Mouse (Mus musculus) lung, postnatal 25 days (tissue): ENCODE data around the gene Arpp21.

Experiments
- DNase-seq: peaks from one replicate; pipeline ENCODE4 v3.0.0; 2022; ENCODE audit warnings: low spot score

Arpp21 gene

DNA sequence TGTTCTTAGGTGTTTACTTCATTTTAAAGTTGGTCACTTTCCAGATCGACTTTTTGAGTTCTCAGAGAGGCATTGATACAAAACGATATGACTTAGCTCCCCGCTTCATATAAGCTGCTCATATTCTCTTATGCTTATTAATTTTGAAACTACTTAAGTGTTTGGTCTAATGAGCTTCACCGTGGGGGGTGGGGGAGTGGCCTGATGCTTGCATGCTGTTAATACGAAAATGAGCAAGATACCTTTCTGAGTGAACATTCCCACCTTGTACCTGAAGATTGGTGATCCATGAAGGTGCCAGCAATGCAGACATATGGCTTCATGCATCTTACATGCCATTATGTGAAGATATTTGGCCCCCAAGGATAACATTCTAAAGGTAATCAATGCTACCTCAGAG is 4.4 kb downstream of the Arpp21 start:
- DNase-seq, result no peak

DNA sequence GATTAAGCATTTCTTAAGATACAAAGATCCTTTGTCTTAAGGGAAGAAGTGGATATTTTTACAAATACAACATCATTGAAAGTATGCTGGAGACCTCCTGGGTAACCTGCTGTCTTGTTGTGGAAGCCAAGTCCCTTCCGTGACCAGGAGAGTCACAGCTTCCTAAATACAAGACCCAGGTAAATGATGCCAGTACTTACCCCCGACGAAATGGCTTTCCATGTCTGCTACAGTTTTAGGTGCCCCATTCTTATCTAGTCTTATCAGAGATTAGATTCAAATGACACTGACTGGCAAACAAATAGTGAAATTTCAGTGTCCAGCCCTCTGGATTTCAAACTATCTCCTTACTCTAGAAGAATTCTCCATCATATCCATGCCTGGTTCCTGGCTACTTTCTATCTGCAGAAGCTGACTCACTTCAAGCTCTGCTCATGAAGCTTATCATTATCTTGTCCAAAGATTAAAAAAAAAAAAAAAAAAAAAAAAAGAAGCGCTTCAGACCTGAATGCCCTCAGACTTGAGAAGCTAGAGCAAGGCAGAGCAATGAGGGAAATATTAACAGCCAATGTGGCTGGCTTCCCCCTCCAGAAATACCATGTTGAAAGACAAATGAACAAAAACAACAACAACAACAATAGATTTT is 4.9 kb downstream of the Arpp21 start:
- no peak for DNase-seq

DNA sequence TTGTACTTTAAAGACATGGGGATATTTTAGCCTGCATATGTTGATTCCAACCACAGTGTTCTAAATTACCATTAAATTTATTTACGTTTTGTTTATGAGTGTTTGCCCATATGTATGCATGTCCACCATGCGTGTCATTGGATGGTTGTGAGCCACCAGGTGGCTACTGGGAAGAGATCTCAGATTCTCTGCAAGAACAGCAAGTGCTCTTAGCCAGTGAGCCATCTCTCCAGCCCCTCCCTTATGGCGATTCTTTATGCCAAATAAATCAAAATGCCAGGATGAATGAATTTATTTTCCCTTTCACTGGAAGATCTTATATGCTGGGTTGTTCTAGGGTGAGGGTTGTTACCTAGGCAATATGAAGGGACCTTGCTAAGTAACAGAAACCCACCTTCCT is 7.3 kb downstream of the Arpp21 start:
- DNase-seq, result no peak

DNA sequence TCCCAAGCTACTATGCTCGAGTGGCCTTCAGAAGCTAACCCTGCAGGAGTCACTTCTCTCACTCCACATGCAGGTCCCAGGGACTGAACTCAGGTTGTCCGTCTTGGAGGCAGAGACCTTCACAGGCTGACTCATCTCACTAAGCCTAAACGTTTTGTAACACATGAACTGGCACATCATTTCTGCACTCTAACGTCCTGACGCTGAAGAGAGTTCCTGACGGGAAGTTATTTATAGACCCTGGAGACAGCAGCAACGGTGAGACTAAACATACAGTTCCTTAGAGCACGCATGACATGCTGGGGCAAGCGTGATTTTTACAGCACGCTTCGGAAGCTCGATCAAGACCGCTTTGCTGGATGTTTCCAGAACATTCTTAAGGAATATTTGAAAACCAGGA is 8.6 kb downstream of the Arpp21 start:
- no peak for DNase-seq

DNA sequence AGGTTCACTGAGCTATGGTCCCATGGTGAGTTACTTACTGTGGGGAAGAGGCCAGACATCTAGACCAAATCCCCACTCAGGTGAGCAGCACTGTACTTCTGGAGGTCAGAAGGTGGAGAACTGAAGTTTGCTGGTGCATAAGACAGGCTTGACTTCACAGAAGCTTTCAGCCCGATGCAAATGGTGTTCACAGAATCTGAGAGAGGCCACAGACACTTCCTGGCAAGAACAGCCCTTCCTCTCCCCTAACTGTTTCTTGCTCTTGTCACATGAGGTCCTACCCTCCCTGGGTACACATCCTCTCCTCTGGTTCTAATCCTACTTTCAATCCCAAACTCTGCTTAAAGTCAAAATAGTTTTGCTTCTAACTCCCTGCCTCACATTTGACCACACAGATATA is 9.2 kb downstream of the Arpp21 start:
- no peak for DNase-seq

DNA sequence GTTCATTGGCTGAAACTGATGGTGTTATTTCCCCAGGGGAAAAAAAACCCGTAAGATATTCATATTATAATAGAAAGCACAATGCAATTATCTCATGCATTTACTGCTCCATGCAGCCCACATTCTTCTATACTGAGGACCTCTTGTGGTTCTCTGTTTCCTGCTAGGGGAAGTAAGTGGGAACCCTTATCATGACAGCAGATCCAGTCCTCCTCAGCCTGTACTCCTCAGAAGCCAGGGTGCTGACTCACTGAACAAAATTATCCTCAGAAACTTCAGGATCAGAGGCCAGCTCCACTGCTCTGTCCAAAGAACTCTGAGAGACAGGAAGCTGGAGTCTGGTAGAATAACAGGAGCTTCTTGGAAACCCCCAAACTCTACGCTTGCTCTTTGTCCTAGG is 10.7 kb downstream of the Arpp21 start:
- DNase-seq, result no peak

DNA sequence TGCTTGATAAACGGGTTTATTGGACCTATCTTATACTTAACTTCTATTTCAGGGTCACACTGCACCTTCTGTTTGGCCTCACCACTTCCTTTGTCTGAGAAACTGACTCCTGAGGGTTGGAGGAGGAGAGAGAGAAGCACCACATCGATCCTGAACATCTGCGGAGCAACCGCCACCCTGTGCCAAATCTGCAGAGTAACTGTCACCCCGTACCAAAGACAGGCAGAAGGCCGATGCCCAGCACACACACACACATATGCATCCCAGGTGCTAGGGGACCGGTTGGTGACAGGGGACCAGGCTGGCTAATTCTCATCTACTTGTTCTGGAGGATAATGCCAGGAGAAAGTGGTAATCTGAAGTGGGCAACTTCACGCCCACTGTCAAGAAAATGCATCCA is 16.4 kb downstream of the Arpp21 start:
- no peak for DNase-seq

DNA sequence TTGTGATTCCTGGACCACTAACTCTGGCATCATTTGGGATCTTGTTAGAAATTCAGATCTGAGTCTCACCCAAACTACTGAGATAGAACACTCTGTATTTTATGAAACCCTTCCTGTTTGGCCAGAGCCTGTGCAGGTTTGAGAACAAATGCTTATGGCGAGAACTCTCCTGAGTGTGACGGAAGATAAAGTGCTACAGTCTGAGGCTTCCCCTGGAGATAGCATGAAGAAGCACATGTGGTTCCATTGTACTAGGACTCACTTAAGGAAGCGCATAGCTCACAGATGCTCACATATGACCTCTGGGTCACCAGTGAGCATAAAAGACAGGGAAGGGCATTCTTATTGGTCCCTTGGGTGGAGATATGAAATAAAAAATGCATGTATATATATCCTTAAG is 17.5 kb downstream of the Arpp21 start:
- DNase-seq, result no peak

DNA sequence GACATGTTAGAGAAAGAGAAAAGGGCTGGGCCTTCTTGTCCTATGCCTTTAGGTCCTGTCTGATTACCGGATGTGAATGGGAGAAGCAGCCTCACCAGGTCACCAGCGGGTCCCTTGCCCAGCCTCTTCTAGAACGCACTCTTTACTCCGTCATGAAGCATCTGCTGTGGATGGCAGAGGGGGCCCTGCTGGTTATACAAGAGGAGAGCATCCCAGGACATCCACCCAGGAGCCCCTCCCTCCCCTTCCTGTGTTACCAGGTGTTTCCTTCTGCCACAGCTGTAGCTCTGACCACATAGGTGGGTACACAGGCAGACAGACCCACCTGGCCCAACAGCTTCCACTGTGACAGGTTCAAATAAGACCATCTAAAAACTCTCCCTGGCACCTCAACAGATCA is 18.6 kb downstream of the Arpp21 start:
- DNase-seq, result no peak

DNA sequence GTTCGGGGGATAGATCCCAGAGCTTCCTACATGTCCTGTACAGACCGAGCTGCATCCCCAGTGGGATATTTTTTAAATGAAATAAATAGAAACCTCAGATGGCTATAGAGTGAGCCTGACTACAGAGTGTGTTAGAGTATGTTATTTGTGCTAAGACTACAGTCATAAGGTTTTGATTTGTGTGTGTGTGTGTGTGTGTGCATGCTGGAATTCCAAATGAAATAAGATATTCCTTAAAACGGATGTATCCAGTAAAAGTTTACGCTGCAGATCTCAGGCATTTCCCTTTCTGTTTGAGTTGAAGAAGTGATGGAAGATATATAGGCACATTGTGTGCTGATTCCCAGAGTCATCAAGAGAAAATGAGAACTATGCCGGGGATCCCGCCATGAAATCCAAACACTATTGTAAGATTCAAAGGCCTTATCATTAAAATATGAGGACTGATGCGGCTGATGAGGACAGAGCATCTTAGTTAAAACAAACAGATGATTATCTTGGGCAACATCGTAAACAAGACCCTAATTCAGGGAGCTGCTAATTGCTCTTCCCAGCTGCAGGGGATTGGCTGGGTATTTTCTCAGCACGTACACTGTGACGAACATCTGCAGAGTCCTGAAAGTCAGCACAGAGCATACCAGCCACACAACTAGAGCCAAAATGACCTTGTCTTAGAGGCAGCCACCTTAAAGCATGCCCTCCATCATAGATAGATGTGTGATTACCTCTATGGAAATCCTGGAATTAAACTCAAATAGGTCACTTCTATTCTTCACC is 20.5 kb downstream of the Arpp21 start:
- no peak for DNase-seq

DNA sequence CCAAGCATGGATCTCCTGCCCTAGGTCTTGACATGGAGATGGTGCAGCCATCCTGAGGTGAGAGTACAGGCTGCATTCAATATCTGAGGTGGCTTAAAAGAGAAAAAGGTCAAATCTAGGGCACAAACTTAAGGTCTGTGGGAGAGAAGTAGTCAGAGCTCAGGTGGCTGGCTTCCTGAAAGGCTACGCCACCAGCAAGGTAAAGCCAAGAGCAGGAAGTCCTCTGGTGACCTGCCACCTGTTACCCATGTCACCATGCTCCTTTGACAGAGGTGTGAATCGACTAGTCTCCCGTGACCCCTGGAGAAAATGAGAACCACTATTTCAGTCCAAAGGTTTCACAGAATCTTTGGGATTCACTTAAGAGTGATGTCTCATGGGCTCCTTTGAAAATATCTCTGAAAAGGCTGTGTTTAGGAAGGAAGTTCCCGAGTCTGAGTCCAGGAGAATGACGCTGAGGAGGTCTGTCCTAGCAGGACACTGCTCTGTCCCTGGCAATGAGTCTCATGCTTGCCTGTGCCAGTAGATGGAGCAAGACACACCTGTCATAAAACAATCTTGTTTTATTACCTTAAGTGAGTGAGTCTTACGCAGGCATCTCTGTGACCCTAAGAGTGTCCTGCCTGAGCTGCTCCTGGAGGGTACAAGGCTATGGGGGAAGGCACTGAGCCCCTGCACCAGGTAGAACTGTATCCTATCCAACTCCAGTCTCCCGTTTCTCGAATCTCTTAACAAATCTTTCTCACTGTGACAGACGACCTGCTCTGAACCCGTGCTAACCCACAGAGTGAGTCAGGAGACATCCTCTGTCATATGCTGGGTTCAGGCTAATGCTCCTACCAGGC is 22.1 kb downstream of the Arpp21 start:
- no peak for DNase-seq

DNA sequence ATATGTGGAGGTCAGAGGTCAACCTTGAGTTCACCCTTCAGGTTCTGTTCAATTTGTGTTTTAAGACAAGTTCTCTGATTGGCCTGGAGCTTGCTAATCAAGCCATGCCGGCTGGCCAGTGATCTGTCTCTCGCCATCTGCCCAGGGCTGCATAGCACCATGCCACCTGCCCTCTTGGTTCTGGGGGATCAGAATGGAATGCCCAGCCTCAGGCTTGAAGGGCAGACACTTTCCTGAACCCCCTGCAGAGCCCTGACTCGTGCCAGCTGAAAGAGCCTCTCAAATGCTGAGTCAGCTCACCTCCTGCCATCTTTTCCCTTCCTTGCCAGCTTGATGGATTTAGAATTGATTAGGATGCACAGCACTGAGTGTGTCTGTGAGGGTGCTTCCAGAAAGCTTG is 25.9 kb downstream of the Arpp21 start:
- no peak for DNase-seq

DNA sequence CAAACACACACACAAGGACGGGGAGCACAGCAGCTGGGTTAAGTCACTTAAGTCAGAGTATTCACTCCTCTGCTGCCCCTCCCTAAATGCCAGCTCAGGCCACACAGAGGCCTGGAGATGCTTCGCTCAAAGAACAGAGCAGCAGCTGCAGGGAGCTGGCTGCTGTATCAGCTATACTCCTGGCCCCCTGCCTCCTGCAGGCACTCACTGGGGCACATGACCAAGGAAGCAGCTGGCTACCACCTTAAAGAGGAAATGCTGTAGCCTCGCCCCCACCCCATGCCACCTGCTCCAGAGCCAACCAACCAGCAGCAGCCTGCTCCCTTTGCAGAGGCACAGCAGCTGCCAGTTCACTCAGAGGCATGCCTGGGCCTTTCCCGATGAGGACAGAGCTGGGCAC is 28.0 kb downstream of the Arpp21 start:
- peak; percentile 24 for DNase-seq

DNA sequence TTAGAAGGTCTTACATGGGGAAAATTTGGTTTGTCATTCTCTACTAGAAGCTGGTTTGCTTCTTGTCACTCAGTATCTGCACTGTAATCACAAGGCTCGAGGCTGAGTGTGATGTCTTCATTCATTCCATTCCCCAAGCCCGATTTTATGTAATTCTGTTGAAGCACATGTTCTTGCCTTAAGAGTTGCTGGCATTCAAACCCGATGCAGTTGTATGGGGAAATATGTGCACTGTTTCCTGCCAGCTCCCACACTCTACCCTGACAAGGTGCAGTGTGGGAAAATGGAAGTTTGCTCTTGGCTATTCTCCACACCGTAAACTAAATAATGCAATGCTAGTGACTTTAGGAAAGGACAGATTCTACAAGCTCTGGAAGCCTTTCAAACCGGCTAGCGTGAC is 37.4 kb downstream of the Arpp21 start:
- peak; percentile 5 for DNase-seq

DNA sequence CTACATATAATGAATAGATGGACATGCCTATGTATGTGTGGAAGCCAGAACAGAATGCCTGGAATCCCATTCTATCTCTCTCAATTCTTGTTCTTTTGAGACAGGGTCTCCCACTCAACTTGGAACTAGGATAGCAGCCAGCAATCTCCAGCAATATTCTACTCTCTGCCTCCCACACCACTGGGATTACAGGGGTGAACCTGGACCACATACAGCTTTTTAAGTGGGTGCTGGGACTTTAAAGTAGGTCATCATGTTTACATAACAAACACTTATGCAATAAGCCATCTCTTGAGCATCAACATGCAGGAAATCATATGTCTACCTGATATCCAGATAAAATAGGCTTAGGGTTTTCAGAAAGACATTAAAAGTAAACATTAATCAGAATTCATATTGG is 41.7 kb downstream of the Arpp21 start:
- no peak for DNase-seq

DNA sequence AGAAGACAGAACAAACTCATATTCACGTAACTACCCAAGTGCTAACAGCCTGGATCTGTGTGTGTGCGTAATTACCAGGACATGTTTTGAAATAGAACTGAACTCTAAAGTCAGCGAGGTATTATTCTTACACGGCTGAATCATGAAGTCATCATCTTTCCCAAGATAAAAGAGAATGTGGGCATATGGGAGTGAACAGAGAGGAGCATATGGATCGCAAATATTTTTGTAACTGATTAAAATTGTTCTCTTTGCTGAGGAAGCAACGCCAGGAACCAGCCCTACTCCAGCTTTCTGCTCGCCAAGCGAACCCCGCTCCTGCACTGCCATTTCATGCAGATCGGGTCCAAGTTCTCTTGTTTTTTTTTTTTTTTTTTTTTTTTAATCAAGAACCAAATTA is 46.3 kb downstream of the Arpp21 start:
- DNase-seq, result no peak

DNA sequence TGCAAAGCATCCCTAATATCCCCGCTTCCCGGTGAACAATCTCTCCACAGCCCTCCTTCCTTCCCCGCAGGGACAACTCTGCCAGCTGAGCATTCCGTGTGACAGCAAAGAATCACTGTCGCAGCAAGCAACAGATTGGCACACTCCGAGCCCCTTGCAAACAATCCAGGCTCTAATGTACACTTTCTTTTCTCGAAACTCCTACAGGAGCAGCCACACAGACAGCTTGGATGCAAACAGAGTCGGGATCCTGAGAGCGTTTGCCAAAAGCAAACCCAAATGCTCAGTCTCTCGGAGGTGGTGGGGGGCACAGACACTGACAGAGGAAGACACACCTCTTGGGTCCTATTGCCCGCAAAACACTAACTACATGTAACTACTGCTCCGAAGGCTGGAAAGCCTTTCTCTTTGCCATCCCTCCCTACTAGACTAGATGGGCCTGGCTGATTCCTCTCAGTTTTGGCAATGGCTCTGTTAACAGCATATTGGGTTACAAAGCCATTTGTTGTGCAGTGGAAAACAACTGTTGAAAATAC is 47.3 kb downstream of the Arpp21 start:
- no peak for DNase-seq

DNA sequence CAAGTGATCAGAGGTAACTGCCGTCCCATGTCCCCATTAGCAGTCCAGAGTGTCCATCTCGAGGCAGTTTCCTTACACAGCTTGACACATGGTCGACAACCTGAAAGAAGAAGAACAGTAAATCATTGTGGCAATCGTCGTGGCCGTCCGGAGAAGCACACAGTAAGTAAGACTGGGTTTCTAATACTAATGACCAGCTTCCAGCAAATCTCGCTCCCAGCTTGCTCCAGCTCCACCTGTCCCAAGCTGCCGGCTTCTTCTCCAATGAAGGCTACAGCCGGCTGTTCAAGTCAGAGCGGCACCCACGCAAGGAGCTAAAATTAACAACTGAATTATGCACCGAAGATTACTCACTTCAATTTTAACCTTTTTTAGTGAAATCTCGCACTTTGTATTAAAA is 48.1 kb downstream of the Arpp21 start:
- DNase-seq, result no peak

DNA sequence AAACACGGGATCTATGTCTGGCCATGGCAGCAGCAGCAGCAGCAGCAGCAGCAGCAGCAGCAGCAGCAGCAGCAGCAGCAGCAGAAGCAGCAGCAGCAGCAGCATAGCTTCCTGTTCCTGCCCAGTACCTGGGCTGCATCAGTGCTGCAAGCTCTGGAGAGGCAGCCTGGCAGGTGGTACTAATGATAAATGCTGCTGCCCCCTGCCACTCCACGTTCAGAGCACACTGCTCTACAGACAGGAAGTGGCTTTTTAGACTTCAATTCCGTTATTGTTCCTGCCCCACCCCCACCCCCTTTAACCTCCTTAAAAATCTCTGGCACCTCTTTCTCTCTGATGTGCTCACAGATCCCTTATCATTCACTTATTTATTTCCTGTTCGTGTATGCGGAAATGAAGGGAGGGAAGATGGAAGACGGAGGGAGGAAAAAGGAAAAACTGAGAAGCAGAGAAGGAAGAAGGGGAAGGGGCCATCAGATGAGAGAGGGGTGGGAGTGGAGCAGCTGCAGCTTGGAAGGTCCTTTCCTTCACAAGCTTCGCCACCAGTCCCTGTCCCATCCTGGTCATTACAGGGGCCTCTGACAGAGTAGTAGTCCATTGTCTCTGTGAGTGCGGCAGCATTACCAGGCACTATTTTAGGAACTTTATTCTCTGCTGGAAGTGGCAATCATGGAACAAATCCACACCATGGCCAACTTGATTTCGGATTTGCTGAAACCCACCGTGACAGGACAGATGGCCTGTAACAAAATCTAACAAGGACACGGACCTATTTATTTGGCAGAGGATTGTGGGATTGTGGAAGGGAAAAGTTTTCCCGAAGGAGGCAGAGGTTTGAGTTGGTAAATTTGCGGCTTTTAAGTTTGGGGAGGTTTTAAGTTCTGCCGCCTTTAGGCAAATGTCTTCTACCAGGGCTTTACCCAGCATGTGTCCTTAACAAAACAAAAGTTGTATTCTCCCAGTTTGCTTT is 49.1 kb downstream of the Arpp21 start:
- no peak for DNase-seq

DNA sequence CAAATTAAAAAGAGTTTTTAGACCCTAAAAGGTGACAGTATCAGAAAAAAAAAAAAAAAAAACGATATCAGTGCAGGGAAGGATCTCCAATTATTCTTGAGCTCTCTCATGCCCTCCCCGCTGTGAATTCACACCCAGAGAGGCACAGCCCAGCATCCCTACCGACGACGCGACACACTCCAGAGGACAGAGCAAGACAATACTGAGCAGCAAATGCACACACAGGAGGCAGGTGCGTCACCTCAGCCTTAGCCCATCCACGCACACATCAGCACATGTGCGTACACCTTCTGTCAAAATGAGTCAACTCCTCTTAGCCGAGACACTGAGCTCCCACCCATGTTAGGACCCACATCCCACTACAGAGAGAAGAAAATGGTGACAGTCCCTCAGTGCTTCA is 50.0 kb downstream of the Arpp21 start:
- DNase-seq, result no peak

DNA sequence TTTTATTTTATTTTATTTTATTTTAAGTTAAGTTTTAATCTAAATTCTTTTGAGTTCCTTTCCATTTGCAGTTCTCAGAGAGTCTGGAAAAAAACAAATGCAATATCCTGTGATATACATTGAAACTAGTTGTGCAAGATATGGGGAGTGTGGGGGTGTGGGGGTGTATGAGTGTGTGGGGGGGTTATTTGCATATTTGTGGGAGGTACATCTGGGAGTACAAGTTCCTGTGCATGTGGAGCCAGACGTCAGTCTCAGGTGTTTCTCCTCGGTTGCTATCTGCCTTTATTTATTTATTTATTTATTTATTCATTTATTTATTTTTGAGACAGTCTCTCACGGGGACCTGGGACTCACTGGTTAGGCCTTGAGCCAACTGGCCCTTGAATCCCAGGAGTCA is 53.0 kb downstream of the Arpp21 start:
- no peak for DNase-seq

DNA sequence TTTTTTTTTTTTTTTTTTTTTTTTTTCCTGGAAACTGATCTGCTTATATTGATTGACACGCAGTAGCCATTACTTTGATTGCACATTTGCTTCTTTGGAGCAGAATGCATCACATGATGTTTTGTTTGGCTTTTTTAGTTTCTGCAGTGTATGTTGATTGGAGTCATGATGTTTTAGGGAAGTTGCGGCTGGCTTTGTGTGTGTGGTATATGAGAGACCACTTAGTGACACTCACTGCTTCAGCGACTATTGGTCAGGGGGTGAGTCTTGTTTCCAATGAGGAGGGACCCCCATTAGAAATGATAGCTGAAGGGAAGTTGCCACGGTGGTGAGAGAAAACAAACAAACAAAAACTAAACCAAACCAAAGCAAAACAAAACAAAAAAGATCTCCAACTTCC is 55.7 kb downstream of the Arpp21 start:
- DNase-seq, result no peak
